Mouse (Mus musculus) kidney, adult 2 months (tissue): Measurements from ENCODE around the gene Tmem44.

Experiments used
- CTCF ChIP-seq: fragments of 200-500 bp; conservative IDR thresholded peaks from 2 replicates; pipeline ENCODE4 v1.5.1; 2011; ENCODE audit warnings: low read depth, mild to moderate bottlenecking, control low read depth, low read length, moderate library complexity, mixed read lengths; ENCODE audit not compliant: insufficient read depth, insufficient read length
- POLR2A ChIP-seq: fragments of 200-500 bp; IDR thresholded peaks from one replicate; pipeline ENCODE4 v1.6.1; 2011; ENCODE audit warnings: low read depth, low read length, control low read depth

GRCm38 (mm10) chr16:30576392-30576791 lies 25.8 kb upstream of the Tmem44 start:
- TF ChIP-seq CTCF (no peak), POLR2A (no peak)
